Mouse (Mus musculus) cerebellum, postnatal 25 days (tissue): Measurements from ENCODE around the gene Casq2.

Experiments used
- DNase-seq, 2 experiments: peaks; one replicate each; pipeline ENCODE4 v3.0.0; 2021; ENCODE audit warnings: mixed read lengths in 2 of 2

Casq2 gene

DNA sequence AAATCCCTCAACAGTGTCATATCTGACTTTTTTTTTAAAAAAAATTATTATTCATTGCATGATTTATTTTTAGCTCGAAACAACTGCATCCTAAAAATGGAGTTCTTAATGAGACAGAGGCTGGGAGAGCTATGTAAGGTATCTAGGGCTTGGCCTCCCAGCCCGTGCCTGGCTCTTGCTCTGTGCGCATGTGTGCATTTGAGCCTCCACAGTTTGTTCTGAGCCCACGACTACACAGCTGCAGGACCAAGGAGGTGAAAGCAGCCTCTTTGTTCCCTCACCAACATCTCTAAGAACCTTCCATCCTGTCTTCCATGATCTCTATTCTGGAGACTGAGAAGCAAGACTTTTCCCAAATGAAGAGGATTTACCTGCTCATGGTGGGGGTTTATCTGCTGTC lies at the start of gene Casq2:
Gene Casq2, plus strand, starts transcription at position 133 of the 400 bp plus-strand sequence.
- DNase-seq = no peak

DNA sequence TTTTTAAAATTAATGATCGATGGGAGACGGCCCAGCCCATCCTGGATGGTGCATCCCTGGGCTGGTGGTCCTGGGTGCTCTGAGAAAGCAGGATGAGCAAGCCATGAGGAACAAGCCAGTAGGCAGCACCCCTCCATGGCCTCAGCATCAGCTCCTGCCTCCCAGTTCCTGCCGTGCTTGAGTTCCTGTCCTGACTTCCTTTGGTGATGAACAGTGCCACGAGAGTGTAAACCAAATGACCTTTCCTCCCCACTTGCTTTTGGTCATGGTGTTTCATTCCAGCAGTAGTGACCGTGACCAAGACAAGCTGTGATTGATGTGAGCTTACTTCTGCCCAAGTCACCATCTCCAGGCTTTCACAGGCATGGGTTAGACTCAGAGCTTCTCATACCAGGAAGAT lies 48.4 kb upstream of the Casq2 start:
- no peak for DNase-seq

DNA sequence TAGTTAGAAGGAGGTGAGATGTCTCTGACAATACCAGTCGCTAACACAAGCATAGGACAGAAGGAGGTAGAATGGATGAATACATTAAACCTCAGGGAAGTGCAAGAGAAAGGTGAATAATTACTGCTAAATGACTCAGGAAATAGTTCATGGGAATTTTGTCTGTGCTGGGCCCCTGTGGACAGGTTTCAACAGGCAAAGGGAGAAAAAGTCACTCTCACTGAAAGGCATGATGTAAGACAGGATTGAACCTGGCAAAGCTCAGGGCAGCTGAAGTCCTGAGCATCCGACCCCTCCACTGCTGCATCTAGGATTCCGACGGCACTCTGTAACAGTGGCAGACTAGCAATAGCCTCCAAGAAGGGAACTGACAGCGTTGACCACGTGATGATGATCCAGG lies 47.6 kb upstream of the Casq2 start:
- no peak for DNase-seq

DNA sequence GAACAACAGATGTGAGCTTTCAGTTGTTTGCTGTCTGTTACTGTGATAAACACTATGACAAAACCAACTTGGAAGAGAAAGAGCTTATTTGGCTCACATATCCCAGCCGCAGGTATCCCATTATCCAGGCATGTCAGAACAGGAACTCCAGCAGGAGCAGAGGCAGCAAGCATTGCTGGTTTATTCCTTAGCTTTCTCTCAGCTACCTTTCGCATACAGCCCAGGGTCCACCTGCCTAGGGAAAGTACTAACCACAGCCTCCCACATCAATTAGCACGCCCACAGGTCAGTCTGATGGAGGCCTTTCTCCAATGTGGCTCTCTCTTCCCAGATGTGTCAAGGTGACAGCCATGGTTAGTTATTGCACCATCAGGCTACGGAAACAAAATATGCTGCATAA lies 44.6 kb upstream of the Casq2 start:
- no peak for DNase-seq

DNA sequence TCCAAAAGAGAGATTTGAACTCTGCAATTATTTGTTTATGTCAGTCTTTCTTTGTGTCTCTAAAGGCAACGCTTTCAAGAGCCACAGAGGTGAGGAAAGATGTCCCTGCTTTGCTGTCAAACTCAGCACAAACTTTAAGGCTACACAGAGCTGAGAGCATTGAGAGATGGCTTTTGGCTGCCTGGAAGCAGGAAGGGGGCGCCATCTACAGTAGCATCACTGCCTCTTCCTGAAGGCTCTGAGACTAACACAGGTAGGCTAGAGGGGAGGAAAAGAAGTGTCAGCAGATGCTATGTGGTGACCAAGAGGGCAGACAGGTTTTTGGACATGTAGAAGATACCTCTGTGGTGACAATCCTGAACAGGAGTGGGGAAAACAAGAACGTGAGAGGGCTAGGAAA lies 41.1 kb upstream of the Casq2 start:
- peak; percentile 47 to 72 for DNase-seq

DNA sequence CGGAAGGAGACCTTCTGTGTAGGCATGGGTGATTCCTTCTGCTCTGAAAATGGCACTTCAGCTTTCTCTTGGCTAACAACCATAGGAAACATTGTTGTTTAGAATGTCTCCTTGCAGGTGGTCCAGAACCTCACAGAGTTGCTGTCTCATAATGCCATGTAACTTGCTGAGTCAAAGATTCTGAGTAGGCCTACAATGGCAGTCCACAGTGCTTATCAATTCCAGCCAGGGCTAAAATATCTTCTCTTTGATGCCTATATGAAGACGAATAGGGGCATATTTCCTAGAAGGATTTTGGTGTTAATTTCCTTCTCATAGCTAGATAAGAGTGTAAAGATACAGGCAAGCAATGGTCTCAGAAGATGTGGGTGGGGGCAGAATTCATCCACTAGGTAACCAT lies 38.7 kb upstream of the Casq2 start:
- no peak for DNase-seq

DNA sequence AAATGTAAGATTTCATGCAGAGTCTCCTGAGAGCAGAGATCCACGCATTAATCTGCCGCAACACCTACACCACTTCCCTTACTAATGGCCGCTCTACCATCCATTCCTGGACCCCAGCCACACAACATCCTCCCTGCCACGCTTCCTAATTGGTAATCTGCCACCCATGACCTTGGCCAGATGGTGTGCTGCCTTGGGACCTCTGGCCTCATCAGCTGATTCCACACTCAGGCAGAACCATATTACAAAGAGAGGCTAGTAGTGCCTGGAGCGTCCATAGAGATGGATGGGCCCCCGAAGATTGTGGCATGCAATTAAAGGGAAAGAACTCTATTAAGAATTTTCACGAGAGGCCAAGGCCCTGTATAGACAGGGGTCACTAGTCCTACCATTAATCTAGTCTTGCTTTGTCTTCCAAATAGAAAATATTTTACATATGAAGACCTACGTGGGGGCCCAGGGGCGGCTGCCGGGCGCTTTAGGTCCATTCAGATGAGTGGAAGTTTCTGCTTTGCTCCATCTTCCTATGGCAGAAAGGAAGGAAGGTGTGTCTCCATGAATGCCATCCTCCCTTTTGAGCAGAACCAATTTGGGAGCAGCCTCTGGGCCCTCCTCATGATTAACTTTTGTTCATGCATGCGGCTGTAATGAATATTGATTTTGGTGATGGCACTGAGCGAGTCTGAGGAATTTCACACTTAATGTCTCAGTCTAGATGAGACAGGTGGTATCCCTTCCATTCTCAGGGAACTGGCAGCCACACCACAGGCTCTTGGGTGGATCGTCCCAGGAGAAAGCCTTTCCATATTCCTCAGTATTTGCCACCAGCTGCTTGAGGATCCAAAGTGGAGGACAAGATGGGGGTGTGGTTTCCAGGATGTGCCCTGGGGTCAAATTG lies 36.8 kb upstream of the Casq2 start:
- peak in 1 of 2 experiments; percentile 25 for DNase-seq

DNA sequence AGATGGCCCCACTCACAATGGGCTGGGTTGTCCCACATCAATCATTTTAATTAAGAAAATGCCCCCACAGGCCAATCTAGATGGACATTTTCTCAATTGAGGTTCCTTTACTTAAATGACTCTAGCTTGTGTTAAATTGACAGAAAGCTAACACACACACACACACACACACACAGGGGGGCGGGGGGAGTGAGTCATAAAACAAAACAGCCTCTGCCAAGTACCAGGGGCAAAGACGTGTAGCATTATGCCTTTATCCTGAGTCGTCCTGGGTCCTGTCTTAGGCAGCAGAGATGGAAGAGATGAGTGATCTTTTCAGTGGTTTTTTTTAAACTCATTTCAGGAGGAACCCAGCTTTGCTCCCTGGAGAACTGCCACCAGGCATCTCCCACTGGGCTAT lies 34.2 kb upstream of the Casq2 start:
- no peak for DNase-seq

DNA sequence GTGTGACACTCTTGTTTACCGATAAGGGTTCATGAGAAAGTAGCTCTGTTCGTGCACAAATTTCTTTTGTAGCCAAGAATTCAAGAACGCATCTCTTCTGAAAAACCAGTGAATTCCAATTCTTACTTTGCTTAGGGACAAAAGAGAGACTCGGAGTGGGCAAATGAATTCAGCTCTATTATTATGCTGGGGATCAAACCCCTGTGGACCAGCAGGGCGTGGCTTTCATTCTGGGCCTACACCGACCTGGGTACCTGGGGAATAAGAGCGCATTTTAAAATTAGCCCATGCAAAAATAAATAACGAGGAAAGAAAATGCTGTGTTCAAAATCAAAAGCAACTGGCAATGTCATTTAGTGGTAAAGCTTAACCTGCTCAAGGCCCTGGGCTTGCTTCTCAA lies 32.9 kb upstream of the Casq2 start:
- DNase-seq = no peak

DNA sequence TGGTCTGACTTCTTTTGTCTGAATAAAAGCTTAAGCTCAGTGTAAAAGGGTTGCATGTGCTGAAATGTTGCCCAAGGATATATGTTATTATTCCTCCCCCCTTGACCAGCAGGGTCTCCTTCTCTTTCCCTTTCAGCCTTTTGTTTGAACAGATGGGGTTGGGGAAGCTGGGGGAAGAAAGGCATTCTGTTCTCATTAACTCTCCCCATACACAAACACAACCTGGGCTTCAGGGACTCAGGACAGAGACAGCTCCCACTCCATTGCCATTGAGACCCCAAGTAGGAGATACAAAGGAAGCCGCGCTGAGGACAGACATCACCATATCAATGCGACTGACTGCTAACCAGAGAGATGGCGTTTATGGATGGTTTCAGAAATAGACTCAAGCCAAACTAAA lies 30.3 kb upstream of the Casq2 start:
- no peak for DNase-seq

DNA sequence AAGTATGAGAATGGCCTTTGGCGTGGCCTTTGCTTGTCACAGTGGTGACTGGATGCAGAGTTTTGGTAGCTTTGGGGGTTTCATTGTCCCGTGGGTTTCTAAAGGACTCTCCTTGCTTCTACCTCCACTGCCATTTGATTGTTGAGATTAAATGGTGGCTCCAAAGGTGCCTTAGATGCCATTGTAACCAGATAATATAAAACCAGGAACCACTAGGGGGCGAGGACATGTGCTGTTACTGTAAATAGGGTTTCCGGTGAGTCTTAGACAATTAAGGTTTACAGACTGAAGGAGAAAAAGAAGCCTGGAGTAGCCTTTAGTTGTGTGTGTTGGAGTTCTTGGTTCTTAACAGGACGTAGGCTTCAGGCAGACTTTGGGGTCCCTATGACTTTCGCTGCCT lies 26.1 kb upstream of the Casq2 start:
- DNase-seq = no peak

DNA sequence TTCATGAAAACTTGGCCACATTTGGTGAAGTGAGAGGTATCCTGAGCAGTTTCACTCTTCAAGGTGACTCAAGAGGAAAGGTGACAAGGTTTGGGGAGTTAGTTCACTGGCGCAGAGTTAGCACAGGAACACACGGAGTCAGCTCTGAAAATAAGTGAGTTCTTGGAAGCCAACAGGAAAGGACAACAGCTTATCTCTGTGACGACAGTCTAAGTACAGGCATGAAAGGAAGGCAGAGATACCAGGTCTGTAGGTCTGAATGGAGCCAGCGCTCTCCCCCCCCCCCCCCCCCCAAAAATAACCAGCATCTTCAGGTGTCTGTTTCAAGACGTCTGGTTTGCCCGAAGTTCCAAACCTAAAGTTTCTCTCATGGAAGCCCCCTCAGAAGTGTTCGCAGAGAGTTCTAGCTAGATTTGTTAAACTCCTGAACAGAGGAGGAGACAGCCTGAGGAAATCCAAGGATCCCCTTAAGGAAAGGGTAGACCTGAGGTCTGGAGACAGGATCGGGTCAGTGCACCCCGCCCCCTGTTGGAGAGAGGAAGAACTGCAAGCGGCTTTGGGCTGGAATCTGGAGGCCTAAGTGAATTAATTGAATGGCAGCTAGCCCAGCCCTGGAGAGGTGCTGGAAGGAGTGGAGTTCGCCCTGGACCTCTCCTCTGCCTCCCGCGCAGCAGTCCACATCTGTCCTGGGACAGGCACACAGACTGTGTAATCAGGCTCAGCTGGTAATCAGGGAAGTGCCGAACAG lies 24.1 kb upstream of the Casq2 start:
- peak; percentile 84 to 87 for DNase-seq

DNA sequence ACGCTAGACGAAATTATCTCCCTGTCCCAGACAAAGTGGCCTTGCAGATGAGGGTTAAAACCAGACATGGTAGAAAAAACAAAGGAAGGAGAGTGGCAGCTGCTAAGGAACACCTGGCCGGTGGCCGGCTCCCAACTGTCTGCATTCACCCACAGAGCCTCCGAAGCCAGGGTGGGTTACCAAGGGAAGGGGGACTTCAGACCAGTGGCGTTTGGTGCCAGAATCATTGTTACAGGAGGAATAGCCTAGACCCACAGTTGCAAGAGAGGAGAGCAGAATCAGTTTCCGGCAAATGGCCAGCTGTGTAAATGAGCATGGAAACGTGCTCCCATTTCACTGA lies 23.6 kb upstream of the Casq2 start:
- DNase-seq = no peak

DNA sequence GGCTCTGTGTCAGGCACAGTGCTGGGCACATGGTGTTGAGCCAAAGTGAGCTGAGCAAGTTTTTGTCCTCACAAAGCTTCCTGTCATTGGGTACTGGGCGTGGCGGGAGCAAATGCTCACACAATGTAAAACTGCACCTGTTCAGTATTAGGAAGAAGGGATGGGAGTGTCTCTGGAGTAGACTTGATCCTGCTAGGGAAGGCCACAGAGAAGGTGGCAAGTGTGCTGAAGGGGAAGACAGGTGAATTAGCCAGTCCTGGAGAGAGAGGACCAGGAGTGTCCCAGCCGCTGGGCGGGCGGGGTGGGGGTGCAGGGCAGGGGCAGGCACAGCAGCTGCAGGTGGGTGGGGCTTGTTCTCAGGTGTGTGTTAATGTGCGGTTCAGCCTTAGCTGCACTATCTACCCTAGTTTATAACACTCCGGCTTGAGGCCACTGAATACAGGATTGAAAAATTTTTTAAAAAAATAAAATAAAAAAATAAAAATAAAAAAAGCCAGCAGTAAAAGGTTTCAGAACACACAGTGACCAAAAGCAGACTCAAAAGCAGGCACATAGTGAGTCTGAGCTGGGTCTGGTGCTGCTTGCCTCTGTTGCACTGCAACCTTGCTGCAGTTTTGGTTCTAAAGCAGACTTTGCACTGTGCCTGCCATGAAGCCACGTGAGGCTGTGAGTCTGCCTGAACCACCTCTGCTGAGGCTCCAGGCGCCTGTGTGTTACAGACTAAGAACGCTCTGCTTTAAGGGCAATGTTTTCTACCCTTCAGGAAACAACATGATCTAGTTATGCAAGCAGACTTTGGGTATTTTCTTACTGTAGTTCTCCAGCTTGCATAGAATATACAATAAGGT lies 22.7 kb upstream of the Casq2 start:
- no peak for DNase-seq

DNA sequence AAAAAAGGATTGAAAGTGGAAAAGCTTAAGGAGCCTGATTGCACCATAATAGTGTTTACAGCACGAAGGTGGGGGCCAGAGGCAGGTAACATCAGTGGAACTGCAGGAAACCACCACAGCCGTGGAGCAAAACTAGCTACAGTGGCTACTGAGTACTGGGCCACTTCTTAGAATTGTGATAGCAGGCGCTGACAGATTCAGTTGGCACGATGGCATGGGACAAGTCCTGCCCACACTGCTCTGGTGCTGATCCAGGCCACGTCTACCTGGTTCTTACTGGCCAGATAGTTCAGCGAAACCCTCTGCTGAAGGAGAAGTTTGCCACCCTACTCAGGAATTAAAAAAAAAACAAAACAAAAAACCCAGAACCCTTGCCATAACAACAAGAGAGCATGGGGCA lies 21.6 kb upstream of the Casq2 start:
- DNase-seq = no peak

DNA sequence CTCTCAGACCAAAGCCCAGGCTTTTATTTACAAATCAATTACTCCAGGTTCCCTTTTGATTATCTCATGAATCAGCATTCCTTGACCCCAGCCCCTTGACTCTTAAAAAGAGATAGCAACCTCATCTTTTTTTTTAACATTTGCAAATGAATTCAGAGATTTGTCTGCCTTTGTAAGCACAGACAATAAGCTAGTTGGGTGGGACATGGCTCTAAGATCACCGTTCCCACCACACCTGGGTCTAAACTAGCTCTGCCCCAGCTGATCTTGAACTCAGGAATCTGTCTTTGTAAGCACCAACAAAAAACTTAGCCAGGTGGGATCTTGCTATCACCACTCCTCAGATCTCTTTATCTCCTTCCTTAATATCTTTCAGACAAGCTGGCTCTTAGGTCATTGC lies 18.9 kb upstream of the Casq2 start:
- no peak for DNase-seq

DNA sequence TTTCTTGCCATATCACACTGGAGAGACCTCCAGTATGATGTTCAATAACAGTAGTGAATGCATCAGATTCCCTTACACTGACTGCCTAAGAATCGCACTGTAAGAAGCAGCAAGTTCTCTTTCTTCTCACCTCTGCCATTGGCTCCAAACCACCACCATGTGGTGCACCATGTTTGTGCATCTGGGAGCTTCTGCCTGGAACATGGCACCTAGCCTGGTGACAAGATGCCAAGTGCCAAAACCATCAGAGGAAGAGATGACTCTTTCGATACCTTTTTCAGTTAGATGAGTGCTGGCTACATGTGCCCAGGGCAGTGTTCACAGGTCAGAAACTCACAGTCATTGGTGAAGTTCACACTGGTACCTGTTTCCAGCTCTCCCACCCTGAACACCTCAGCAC lies 18.4 kb upstream of the Casq2 start:
- no peak for DNase-seq

DNA sequence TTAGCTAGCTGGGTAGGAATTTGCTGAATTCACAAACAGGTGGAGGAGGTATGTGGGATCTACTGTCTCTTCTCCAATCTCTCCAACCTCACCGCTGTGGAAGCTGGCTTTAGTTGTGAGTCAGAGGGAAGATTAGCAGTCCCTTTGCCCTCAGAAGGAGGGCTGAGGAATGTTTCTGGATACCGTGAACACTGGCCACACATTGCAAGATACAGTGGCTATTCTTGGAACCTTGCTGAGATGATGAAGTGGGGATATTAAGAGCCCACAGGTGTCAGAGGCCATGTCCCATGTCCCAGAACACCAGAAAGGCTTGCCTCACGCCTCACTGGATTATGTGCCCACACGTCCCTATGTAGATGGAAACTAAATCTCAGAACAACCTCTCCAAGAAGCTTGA lies 17.0 kb upstream of the Casq2 start:
- no peak for DNase-seq

DNA sequence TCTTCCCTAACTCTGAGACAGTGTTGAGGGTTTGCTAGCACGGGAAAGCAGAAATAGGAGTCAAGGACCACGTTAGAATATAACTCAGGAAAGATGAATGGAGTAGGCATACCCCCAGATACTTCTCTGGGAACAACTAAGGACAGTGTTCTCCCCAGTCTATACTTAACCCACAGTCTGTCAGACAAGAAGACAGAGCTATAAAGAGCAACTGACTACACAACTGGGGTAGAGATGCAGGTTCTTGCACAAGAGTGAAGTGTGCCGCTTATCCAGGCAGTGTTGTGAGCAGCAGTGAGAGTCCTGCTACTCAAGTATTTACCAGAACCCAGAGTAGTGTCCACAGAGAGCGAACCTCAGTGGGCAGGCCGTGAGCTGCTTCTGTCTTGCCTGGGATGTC lies 16.5 kb upstream of the Casq2 start:
- DNase-seq = no peak

DNA sequence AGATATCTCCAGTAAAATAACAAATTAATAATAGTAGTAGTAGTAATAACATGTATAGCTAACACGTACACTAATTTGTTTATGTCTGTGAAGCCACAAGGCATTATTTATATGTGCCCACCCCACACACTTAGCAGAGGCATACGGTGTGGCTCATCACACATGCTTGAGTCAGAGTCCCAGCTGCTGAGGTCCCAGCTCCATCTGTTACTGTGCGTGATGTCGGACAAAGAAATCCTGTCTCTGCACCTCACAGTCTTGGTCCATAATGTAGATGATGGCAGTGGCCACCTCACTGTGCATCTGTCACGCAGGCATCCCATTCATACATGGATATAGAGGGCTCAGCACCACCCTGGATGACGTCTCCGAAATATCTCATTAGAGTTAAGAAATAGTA lies 15.9 kb upstream of the Casq2 start:
- no peak for DNase-seq

DNA sequence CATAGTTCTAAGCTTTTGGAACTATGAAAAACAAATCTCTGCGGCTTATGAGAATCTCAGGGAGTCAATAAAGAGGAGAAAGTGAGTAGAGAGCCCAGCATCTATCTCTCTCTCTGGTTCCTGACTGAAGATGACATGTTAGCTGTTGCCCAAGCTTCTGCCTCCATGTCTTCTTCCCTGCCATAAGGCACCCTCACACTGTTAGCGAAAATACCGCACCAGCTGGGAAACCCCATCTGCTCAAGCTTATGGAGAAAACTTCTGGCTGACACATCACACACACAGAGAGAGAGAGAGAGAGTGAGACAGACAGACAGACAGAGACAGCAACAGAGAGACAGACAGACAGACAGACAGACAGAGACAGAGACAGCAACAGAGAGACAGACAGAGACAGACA lies 15.2 kb upstream of the Casq2 start:
- no peak for DNase-seq

DNA sequence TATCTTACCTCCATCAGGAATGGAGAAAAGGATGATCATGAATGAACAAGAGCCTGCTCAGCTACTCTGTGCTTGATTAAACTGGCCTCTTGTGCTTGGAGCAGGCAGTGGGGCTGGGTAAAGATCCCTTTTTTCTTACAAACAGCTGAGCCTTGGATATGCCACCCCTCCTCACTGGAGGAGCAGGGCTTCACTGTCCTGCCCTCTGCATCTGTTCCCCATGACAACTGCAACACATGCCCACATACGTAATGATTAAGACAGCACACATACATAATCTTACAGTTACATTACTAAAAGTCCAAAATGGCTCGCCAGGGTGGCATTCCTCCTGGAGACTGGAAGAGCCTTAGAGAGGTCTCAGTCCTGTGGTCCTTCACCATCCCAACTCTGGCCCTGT lies 6.8 kb upstream of the Casq2 start:
- DNase-seq = no peak

DNA sequence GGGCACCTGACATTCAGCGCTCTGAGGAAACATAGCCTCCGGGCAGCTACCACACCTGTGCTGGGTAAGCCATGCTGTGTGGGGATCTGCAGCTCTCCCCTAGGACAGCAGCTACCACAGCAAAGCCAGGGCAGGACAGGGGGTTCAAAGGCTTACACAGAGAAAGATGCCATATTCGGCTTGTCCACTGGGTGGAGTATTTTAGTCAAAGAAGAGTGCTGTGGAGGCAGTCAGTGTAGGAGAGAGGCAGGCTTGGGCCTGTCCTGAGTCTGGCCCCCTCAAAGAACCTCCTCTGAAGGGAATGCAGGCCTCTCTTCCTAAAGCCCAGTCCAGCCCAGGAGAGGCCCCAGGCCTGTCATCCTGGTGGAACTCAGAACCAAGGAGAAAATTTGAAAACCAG lies 4.4 kb upstream of the Casq2 start:
- DNase-seq = peak; percentile 69 to 86
